Mouse (Mus musculus) kidney, adult 2 months (tissue): ENCODE data around the gene Gnaq. TPM values are rescaled to one million over a fixed set of nuclear protein-coding genes. Genes with fewer than 3 reads are reported as not detected.

ENCODE experiments used
- DNase-seq: peaks from one replicate; pipeline ENCODE4 v3.0.0; 2021
- H3K27ac ChIP-seq: fragments of 200-500 bp; 2 replicates; pipeline ENCODE4 v1.5.1; 2012; ENCODE audit warnings: low read depth, low read length, control low read depth, inconsistent platforms; ENCODE audit not compliant: insufficient read depth
- H3K27me3 ChIP-seq: fragments of 200-500 bp; replicated peaks from 2 replicates; pipeline ENCODE4 v1.6.1; 2012; ENCODE audit warnings: mild to moderate bottlenecking, moderate library complexity, low read length, inconsistent platforms; ENCODE audit not compliant: control insufficient read depth, insufficient read depth
- H3K36me3 ChIP-seq: fragments of 200-500 bp; 2 replicates; pipeline ENCODE4 v1.6.1; 2012; ENCODE audit warnings: mild to moderate bottlenecking, moderate library complexity, low read length, inconsistent platforms; ENCODE audit not compliant: control insufficient read depth, insufficient read depth
- H3K4me1 ChIP-seq: fragments of 200-500 bp; 2 replicates; pipeline ENCODE4 v1.6.1; 2011; ENCODE audit warnings: low read length; ENCODE audit not compliant: control insufficient read depth, insufficient read depth
- H3K4me3 ChIP-seq: fragments of 200-500 bp; 2 replicates; pipeline ENCODE4 v1.5.1; 2011; ENCODE audit warnings: mild to moderate bottlenecking, low read depth, low read length, control low read depth; ENCODE audit not compliant: insufficient read depth
- CTCF ChIP-seq: fragments of 200-500 bp; conservative IDR thresholded peaks from 2 replicates; pipeline ENCODE4 v1.5.1; 2011; ENCODE audit warnings: low read depth, mild to moderate bottlenecking, control low read depth, low read length, moderate library complexity, mixed read lengths; ENCODE audit not compliant: insufficient read depth, insufficient read length
- POLR2A ChIP-seq: fragments of 200-500 bp; IDR thresholded peaks from one replicate; pipeline ENCODE4 v1.6.1; 2011; ENCODE audit warnings: low read depth, low read length, control low read depth
- WGBS: fragments of 180-500 bp; shearing (Covaris S2); methylation state at CpG from one replicate; pipeline ENCODE4 v1.1.7; 2018; 5-methylcytosine and 5-hydroxymethylcytosine counted together
- polyA plus RNA-seq: library from polyadenylated mRNA; depleted of rRNA; stranded (reverse); fragments of >200 nt; gene quantifications from 2 replicates; pipeline ENCODE4 v1.2.3, GENCODE M21; 2012

The Gnaq gene
- polyA plus RNA-seq, 1 experiment: 15.6 TPM

DNA sequence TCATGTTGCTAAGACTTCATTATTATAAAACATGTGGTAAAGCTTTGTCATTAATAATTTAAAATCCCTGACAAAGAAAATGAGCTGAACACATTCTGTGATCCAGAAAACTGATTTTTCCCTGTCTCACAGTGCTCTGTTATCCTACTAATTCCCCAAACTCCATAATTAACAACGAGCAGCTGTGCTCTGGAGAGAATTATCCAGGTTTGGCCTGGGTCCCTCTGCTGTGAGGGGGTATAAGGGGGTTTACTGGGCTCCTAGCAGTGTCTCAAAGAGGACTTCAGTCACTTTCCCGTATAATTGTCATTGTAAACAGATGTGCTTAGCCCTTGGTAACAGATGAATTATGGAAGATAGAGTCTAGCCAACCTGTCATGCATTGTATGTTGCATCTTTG lies 105.9 kb downstream of the Gnaq start:
- no peak for TF ChIP-seq CTCF
- TF ChIP-seq POLR2A: no peak
- Histone ChIP-seq H3K4me1 (peaks cover 15% of the 10 kb centered on the region), H3K27me3 (no peaks in the 10 kb centered on the region), H3K27ac (no peak overlapping the region), H3K4me3 (no peak overlapping the region), H3K36me3 (no peaks in the 10 kb centered on the region)
- WGBS: 79% methylated on average over 2 of the region's 2 CpGs
- no peak for DNase-seq

DNA sequence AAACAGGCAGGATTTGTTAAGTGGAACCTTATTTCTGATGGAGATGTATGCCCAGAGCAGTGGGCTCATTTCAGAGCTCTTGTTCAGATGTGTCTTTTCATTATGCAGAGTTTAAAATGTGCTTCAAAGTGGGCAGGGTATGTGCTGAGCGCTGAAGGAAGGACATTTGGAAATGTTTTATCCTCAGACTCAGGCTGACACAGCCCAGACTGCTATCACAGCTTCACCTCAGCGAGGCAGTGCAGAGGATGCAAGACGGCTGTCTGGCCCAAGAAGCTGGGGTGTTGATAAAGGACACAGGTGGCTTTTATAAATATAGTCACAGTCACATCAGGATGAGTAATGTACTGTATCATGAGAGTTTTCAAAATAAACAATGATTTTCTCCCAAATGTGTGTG lies 110.1 kb downstream of the Gnaq start:
- Histone ChIP-seq H3K36me3 (no peaks in the 10 kb centered on the region), H3K4me1 (peaks cover 6% of the 10 kb centered on the region; the same call in 1 of the 2 replicates), H3K27me3 (no peaks in the 10 kb centered on the region), H3K27ac (no peak overlapping the region), H3K4me3 (no peak overlapping the region)
- 73% methylated on average over 3 of the region's 3 CpGs for WGBS
- TF ChIP-seq CTCF (no peak), POLR2A (no peak)
- no peak for DNase-seq

DNA sequence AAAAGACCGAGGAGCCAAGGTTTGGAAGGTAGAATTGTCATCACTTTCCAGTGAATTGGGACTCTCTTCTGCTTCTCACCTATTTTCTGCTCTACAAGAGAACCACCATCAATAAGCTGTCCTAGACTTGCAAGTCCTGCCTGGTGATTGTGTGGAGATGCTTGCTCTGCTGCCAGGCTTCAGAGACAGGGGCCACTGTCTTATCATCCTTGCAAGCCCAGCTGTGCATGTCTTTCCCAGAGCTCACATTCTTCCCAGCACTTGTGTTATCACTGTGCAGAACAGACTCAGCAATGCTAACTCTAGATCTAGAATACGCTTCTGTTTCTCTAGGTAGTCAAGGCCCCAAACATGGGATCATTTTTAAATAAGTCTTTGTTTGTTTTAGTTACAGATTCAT lies 116.4 kb downstream of the Gnaq start:
- TF ChIP-seq CTCF (no peak), POLR2A (no peak)
- no peaks in the 10 kb centered on the region for H3K27me3 ChIP-seq
- DNase-seq: no peak
- H3K27ac ChIP-seq: no peak overlapping the region
- 90% methylated on average over 2 of the region's 2 CpGs for WGBS
- H3K4me1 ChIP-seq: peaks cover 19% of the 10 kb centered on the region
- H3K4me3 ChIP-seq: no peak overlapping the region
- H3K36me3 ChIP-seq: no peaks in the 10 kb centered on the region

GRCm38 (mm10) chr19:16250921-16251320 lies 118.3 kb downstream of the Gnaq start:
- 52% methylated on average over 3 of the region's 3 CpGs for WGBS
- no peak for TF ChIP-seq POLR2A
- no peaks in the 10 kb centered on the region for H3K36me3 ChIP-seq
- no peak for DNase-seq
- H3K4me1 ChIP-seq: peaks cover 22% of the 10 kb centered on the region
- H3K27ac ChIP-seq: peak overlapping the region; percentile 68; the same call in 1 of the 2 replicates
- H3K27me3 ChIP-seq: no peaks in the 10 kb centered on the region
- H3K4me3 ChIP-seq: no peak overlapping the region

GRCm38 (mm10) chr19:16251819-16252218 lies 119.2 kb downstream of the Gnaq start:
- WGBS: 70% methylated on average over 5 of the region's 5 CpGs

DNA sequence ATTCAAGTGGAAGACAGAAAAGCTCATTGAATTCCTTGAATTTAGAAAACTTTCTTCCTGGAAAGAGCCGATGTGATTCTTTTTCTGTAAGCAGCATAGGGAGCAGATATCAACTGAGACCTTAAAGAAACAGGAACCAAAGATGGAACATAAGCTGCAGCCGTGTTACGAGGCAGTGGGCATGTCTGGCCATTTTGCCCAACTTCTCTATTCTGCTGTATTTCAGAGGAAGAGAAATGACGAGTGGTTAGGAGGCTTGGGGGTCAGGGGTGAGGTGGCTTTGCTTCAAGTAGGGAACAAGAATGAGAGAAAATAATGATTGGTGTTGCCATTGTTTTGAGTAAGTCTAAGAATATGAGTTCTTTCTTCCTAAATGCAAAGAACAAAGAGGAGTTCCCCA lies 120.1 kb downstream of the Gnaq start:
- Histone ChIP-seq H3K27ac (no peak overlapping the region; the same call in 1 of the 2 replicates), H3K27me3 (no peaks in the 10 kb centered on the region), H3K4me3 (no peak overlapping the region), H3K4me1 (peaks cover 22% of the 10 kb centered on the region), H3K36me3 (no peaks in the 10 kb centered on the region)
- DNase-seq: no peak
- 65% methylated on average over 4 of the region's 4 CpGs for WGBS
- no peak for TF ChIP-seq CTCF
- no peak for TF ChIP-seq POLR2A

More at GRCm38 (mm10) chr19:16251819-16252218, 119.2 kb downstream of the Gnaq start:
- Histone ChIP-seq H3K4me3 (no peak overlapping the region), H3K27me3 (no peaks in the 10 kb centered on the region), H3K36me3 (no peaks in the 10 kb centered on the region), H3K4me1 (peaks cover 22% of the 10 kb centered on the region), H3K27ac (no peak overlapping the region)
- no peak for TF ChIP-seq CTCF
- TF ChIP-seq POLR2A: no peak
- DNase-seq: no peak

- no peak overlapping the region for H3K4me3 ChIP-seq
- no peaks in the 10 kb centered on the region for H3K27me3 ChIP-seq
- 56% methylated on average over 1 of the region's 1 CpGs for WGBS
- H3K27ac ChIP-seq: 0 out of 2 replicates have a peak overlapping the region, but pooled peaks have one; percentile 35
- TF ChIP-seq CTCF (no peak), POLR2A (no peak)
- peak; percentile 13 for DNase-seq
- no peaks in the 10 kb centered on the region for H3K36me3 ChIP-seq
- peaks cover 22% of the 10 kb centered on the region for H3K4me1 ChIP-seq
Observed at GRCm38 (mm10) chr19:16254881-16255280, 122.2 kb downstream of the Gnaq start.

GRCm38 (mm10) chr19:16255294-16255693 lies 122.7 kb downstream of the Gnaq start:
- H3K4me1 ChIP-seq: peaks cover 22% of the 10 kb centered on the region
- DNase-seq: no peak
- 0 out of 2 replicates have a peak overlapping the region, but pooled peaks have one; percentile 35 for H3K27ac ChIP-seq
- WGBS: 56% methylated on average over 2 of the region's 2 CpGs
- no peaks in the 10 kb centered on the region for H3K27me3 ChIP-seq
- TF ChIP-seq CTCF: no peak
- TF ChIP-seq POLR2A: no peak
- no peak overlapping the region for H3K4me3 ChIP-seq
- no peaks in the 10 kb centered on the region for H3K36me3 ChIP-seq
